Mouse (Mus musculus): ENCODE data around the gene Urah. TPM values are rescaled to one million over a fixed set of nuclear protein-coding genes. Genes with fewer than 3 reads are reported as not detected.

Gene Urah
- polyA plus RNA-seq (2014; fragmentation: Illumina TruSeq; extraction: RNeasy Lipid Tissue Mini Kit (QIAGEN cat#74804); ENCODE audit: low read depth, low replicate concordance): not detected

DNA sequence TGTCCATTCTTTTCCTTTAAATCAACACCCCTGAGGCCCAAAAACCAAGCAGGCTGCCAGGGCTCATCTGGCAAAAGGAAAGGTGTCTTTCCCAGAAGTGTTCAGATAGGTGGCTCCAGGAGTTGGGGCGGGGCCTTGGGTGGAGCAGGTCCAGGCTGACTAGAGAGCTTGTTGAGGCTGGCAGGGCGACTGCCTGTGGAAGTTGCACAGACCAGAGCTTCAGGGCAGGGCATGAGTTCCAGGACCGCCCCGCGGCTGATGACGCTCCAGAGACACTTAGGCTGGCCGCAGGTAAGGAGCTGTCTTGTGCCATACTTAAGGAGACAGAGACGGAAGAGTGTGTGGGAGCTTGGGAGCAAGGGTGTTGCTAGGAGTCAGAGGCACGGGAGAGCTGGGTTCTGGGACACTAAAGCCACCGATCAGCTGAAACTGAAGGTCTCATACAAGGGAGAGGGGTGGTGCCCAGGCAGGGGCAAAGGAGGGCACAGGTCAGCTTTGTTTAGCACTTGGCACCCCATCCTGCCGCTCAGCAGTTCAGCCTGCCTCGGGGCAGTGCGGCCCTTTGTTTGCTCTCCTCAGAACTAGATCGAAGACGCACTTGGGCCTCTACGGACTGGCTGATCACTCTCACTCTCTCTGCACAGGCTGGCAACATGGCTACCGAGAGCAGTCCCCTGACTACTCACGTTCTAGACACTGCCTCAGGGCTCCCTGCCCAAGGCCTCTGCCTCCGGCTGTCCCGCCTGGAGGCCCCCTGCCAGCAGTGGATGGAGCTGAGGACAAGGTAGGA, at the start of gene Urah:
Gene Urah, plus strand, starts transcription at position 51 of the 790 bp plus-strand sequence.

DNA sequence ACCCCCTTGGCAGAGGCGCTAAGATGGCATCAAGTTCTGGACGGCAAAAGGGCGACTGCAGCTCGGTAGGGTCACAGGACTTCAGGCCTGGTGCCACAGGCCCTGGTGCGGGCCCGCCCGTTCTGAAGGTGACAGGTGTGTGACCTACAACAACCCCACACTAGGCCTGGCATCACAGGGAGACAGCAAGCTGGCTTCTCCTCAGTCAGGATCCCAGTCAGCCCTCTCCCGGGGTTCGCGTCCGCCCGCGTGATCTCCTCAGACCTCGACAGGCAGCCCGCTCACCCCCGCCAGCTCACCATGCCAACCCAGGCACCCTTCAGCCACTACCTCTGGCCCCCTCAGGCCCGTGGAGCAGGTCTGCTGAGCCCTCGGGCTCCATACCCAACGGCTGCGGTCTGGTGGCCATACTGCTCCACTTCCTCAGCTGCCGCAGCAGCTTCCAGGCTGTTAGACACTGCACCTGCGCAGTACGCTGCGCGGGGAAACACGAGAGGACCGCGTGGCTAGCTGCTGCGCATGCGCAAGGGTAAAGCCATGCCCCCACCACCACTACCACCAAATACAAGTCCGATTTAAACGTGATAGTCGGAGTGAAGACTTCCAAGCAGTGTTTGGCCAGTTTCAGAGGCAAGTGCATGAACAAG, 47.3 kb upstream of the Urah start, which contains the start of gene Syce1:
Gene Syce1, minus strand, starts transcription at position 447 of the 647 bp plus-strand sequence.

DNA sequence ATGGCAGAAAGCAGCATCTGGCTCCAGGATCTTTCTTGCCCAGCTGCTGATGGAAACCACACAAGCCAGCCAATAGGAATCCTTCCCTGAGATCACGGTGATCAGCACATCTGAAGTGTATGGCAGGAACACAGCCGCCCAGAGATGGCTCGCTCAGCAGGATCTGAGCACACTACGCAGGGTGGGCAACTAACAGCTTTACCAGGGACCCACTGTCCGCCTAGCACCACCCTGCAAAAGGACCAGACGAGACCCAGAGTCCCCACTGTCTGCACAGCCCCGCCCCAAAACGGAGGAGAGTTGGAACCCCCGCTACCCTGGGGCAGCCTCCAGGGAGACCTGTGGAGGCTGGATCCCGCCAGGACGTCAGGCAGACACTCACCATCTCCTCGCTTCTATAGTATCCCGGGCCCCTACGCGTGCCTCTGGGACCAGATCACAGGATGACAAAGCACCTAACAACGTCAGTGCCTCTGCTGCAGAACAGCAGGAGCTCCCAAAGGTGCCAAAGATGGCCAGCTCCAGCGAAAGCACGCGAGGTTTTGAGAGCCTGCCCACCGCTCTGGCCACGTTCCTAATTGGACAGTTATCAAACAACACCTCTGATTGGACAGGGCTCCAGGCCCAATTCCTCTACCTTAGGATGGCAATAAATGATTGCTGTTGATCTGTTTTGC, 13.0 kb upstream of the Urah start, which contains the start of gene Zfp941:
Gene Zfp941, minus strand, starts transcription at position 526 of the 677 bp plus-strand sequence.

DNA sequence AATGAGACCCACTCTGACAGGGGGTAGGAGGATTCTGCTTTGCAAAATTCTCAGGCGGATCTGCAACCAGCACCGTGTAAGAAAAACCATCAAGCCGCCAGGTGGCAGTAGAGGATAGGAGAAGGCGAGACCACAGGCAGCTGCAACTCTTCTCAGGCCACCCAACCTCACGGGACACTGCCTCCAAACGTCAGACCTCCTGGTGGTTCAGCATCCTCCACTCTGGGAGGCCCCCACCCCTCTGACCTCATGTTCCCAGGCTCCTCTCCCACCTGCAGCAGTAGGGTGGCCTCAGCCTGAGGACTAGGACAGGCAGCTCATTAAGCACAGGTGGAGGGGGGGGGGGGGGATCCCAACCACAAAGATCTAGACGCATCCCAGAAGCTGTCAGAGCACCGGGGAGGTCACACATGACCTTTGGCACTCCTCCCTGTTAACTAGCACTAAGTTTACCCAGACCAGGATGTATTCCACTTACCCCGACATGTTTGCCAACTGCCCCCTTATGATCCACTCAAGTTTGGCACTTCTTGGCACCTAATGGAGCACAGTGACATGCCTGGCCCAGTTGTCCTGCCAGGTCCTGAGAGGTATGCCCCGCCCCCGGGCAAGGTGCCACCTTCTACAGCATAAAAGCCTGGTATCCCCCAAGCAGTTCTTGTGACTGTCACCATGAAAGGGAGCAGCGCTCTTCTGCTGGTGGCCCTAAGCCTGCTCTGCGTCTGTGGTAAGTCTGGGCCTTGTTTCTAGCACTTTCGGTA, 10.3 kb downstream of the Urah start, which contains the start of gene Scgb1c1:
Gene Scgb1c1, plus strand, starts transcription at position 643 of the 761 bp plus-strand sequence.

DNA sequence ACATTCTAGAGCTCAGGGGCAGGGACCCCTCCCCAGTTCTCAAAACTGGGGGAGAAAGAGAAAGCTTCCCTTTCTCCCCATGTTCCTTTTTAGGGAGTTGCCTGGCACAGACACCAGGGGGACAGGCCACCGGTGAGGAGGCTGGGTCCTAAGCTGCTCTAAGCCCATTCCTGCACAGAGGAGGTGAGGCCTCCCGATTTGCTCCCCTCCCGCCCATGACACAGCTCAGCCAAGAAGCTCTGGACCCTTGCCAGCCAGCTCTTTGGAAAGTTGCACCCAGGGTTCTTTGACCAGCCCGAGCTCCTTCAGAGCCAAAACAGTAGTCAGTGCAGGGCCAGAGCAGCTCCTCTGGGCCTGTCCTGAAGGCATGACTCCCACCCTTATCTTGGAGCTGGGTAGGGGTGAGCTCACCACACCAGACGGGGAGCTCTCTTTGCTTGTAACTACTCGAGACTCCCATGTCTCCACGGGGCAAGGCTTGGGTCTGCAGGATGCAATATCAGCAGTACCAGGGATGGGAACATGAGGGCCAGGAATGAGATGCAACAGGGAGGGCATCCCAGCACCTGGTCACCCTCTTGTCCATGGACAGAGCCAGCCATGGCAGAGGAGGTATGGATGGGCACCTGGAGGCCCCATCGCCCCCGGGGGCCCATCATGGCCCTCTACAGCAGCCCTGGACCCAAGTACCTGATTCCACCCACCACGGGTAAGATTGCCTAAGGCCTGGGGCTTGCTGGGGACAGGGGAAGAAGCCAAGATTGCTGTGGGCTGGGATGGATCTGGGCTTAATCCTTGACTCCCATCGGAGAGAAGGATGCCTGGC, 13.2 kb downstream of the Urah start, which contains the start of gene Odf3:
Gene Odf3, plus strand, starts transcription at position 51 of the 826 bp plus-strand sequence.

DNA sequence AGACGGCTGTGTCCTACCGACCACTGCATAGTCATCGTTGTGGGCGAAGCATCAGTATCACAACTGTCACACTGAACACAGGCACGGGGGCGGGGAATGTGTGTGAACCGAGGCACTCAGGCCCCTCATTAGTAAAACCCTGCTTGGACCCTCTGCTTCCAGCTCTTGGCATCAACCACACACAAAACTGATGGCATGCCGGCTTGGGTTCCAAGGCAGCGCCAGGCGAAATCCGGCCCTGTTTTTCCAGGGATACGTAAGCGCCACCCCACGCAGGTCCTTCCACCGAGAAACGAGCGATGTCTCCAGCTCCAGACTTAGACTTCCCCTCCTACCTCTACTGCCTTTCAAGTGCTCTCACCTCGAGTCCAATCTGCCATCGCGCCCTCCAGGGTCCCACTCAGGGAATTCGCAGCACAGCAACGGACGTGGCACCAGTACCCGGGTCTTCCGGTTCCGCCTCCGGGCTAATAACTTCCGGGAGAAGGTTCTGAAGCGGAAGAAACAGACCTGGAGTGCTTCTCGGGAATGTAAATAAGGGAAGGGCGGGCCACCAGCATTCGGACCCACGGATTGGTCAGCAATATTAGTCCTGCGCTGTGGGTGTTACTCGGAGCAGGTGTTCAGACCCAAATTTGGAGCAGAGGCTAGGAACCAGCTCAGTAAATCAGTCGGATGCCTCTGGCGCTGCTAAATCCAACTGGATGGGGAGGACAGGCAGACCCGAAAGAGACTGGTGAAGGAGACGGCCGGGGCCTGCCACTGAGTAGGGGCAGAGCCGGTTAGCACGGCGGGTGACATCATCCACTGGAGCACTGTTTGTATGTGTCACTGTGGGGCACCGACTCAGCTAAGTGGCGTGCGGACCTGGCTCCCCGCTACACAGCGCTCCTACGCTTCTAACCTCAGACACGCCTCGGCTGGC, 21.3 kb downstream of the Urah start, which contains the start of gene Gm45785:
Gene Gm45785, minus strand, starts transcription at position 472 of the 925 bp plus-strand sequence.

DNA sequence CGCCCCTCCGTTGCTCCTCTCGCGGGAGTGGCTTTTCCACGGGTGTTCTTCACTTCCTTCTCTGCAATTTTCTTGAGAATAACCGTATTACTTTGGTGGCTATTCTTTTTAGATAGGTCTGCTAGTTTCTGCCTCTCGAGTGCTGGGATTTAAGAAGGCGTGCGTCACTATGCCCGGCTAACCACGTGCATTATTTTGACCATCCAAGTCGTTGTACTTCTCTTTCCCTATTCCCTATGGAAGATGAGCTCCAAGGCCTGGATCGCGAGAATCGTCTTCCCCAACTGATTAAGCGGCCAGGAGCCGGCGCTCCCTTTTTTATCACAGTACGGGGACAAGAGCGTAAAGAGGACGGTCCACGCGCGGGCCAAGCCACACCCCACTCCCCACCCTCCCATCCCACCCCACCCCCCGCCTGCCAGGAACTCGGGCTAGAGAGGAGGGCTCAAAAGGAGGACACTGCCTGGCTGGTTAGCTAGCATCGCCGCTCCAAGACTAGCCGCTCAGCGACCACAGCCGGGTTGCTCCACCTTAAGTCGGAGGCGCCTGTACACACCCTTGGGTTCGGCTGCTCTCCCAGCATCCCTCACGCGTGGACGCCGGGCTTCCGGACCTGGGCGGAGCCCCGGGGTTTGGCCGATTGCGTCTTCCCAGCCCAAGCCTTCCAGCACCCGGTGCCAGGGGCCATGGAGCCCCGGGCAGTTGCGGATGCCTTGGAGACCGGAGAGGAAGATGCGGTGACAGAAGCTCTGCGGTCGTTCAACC, 22.1 kb downstream of the Urah start, which contains the start of gene Ric8a:
Gene Ric8a, plus strand, starts transcription at position 173 of the 765 bp plus-strand sequence.

DNA sequence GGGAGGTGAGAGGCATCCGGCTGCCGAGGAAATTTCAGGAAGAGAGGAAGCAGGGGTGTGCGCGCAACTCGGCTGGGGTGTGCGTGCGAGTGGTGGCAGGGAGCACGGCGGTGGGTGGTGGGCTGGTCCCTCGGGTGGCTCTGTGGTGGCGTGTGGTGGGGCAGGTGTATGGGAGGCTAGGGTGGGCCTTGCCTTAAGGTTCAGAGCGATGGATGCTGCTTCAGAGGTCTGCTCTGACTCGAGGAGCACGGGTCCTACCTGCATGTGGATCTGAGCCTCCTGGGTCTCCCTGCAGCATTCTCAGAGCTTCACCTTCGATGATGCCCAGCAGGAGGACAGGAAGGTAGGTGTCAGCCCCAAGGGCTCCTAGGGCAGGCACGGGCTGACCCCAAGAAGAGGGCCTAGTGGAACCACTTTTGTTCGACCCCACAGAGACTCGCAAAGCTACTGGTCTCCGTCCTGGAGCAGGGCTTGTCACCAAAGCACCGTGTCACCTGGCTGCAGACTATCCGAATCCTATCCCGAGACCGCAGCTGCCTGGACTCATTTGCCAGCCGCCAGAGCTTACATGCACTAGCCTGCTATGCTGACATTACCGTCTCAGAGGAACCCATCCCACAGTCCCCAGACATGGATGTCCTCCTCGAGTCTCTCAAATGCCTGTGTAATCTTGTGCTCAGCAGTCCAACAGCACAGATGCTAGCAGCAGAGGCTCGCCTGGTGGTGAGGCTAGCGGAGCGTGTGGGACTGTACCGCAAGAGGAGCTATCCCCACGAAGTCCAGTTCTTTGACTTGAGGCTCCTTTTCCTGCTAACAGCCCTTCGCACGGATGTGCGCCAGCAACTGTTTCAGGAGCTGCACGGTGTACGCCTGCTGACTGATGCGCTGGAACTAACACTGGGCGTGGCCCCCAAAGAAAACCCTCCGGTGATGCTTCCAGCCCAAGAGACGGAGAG, 23.0 kb downstream of the Urah start, which contains the start of gene Bet1l:
Gene Bet1l, minus strand, starts transcription at position 28 of the 956 bp plus-strand sequence.

DNA sequence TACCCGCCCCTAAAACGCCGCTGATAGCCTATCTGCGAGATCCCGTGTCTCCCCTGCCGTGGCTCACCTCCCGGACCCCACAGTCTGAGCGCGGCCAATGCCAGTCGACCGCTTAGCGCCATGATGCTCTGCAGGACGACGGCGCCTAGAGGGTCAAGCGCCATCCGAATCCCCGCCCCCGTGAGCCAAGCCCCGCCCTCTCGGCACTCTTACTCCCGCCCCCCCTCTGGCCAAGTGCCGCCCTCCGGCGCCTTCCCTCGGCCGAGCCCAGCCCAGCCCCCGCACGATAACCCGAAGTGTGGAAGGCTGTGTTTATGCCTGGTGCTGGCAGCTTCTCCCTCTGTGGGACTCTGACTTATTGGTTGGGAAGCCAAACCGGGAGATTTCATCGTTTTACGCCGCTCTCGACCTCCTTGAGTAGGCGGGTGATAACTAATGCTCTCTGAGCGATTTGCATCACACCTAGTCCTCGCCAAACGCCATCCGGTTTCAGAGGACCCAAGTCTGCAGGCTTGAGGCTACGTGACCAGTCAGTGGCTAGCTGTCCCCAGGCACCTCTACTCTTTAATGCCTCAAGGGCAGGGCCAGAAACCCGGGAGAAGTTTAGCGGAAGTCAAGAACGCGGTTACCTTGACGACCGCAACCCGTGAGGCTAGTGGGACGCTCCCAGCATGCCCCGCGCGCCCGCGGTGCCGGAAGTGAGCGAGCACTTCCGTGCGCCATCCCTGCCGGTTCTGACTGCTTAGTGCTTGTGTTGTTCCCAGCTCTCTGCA, 47.1 kb downstream of the Urah start, which contains the start of the genes Psmd13 and Sirt3:
Gene Psmd13, plus strand, starts transcription at position 273 of the 773 bp plus-strand sequence.
Gene Sirt3, minus strand, starts transcription at position 614 of the 773 bp plus-strand sequence.

Other genes with a start within 250 kb of the Urah start
- not detected for gene Olfr46, start 233.7 kb upstream of the Urah start, polyA plus RNA-seq (2014; fragmentation: Illumina TruSeq; extraction: RNeasy Lipid Tissue Mini Kit (QIAGEN cat#74804); ENCODE audit: low read depth, low replicate concordance)
- gene Olfr61, start 206.0 kb upstream of the Urah start, polyA plus RNA-seq (2014; fragmentation: Illumina TruSeq; extraction: RNeasy Lipid Tissue Mini Kit (QIAGEN cat#74804); ENCODE audit: low read depth, low replicate concordance): not detected
- not detected for gene Olfr53, start 188.6 kb upstream of the Urah start, polyA plus RNA-seq (2014; fragmentation: Illumina TruSeq; extraction: RNeasy Lipid Tissue Mini Kit (QIAGEN cat#74804); ENCODE audit: low read depth, low replicate concordance)
- not detected for gene Olfr539, start 175.1 kb upstream of the Urah start, polyA plus RNA-seq (2014; fragmentation: Illumina TruSeq; extraction: RNeasy Lipid Tissue Mini Kit (QIAGEN cat#74804); ENCODE audit: low read depth, low replicate concordance)
- gene Olfr45, start 153.1 kb upstream of the Urah start, polyA plus RNA-seq (2014; fragmentation: Illumina TruSeq; extraction: RNeasy Lipid Tissue Mini Kit (QIAGEN cat#74804); ENCODE audit: low read depth, low replicate concordance): not detected
- gene Olfr541, start 137.8 kb upstream of the Urah start, polyA plus RNA-seq (2014; fragmentation: Illumina TruSeq; extraction: RNeasy Lipid Tissue Mini Kit (QIAGEN cat#74804); ENCODE audit: low read depth, low replicate concordance): not detected
- gene Cyp2e1, start 71.3 kb upstream of the Urah start, polyA plus RNA-seq (2014; fragmentation: Illumina TruSeq; extraction: RNeasy Lipid Tissue Mini Kit (QIAGEN cat#74804); ENCODE audit: low read depth, low replicate concordance): 641 TPM
- not detected for gene Syce1, start 47.2 kb upstream of the Urah start, polyA plus RNA-seq (2014; fragmentation: Illumina TruSeq; extraction: RNeasy Lipid Tissue Mini Kit (QIAGEN cat#74804); ENCODE audit: low read depth, low replicate concordance)
- gene Zfp941, start 12.8 kb upstream of the Urah start, polyA plus RNA-seq (2014; fragmentation: Illumina TruSeq; extraction: RNeasy Lipid Tissue Mini Kit (QIAGEN cat#74804); ENCODE audit: low read depth, low replicate concordance): 2.6 TPM
- not detected for gene Scgb1c1, start 10.5 kb downstream of the Urah start, polyA plus RNA-seq (2014; fragmentation: Illumina TruSeq; extraction: RNeasy Lipid Tissue Mini Kit (QIAGEN cat#74804); ENCODE audit: low read depth, low replicate concordance)
- not detected for gene Odf3, start 12.8 kb downstream of the Urah start, polyA plus RNA-seq (2014; fragmentation: Illumina TruSeq; extraction: RNeasy Lipid Tissue Mini Kit (QIAGEN cat#74804); ENCODE audit: low read depth, low replicate concordance)
- not detected for gene Gm45785, start 21.3 kb downstream of the Urah start, polyA plus RNA-seq (2014; fragmentation: Illumina TruSeq; extraction: RNeasy Lipid Tissue Mini Kit (QIAGEN cat#74804); ENCODE audit: low read depth, low replicate concordance)
- 6.5 TPM for gene Ric8a, start 21.9 kb downstream of the Urah start, polyA plus RNA-seq (2014; fragmentation: Illumina TruSeq; extraction: RNeasy Lipid Tissue Mini Kit (QIAGEN cat#74804); ENCODE audit: low read depth, low replicate concordance)
- gene Bet1l, start 22.6 kb downstream of the Urah start, polyA plus RNA-seq (2014; fragmentation: Illumina TruSeq; extraction: RNeasy Lipid Tissue Mini Kit (QIAGEN cat#74804); ENCODE audit: low read depth, low replicate concordance): 2.8 TPM
- 154 TPM for gene Psmd13, start 47.0 kb downstream of the Urah start, polyA plus RNA-seq (2014; fragmentation: Illumina TruSeq; extraction: RNeasy Lipid Tissue Mini Kit (QIAGEN cat#74804); ENCODE audit: low read depth, low replicate concordance)
- gene Sirt3, start 47.3 kb downstream of the Urah start, polyA plus RNA-seq (2014; fragmentation: Illumina TruSeq; extraction: RNeasy Lipid Tissue Mini Kit (QIAGEN cat#74804); ENCODE audit: low read depth, low replicate concordance): 2.4 TPM
- gene Cox8b, start 65.4 kb downstream of the Urah start, polyA plus RNA-seq (2014; fragmentation: Illumina TruSeq; extraction: RNeasy Lipid Tissue Mini Kit (QIAGEN cat#74804); ENCODE audit: low read depth, low replicate concordance): 4.0 TPM
- gene Nlrp6, start 85.9 kb downstream of the Urah start, polyA plus RNA-seq (2014; fragmentation: Illumina TruSeq; extraction: RNeasy Lipid Tissue Mini Kit (QIAGEN cat#74804); ENCODE audit: low read depth, low replicate concordance): 0.35 TPM
- 2.7 TPM for gene Pgghg, start 106.4 kb downstream of the Urah start, polyA plus RNA-seq (2014; fragmentation: Illumina TruSeq; extraction: RNeasy Lipid Tissue Mini Kit (QIAGEN cat#74804); ENCODE audit: low read depth, low replicate concordance)
- not detected for gene Ifitm5, start 115.3 kb downstream of the Urah start, polyA plus RNA-seq (2014; fragmentation: Illumina TruSeq; extraction: RNeasy Lipid Tissue Mini Kit (QIAGEN cat#74804); ENCODE audit: low read depth, low replicate concordance)
- not detected for gene Gm45717, start 120.9 kb downstream of the Urah start, polyA plus RNA-seq (2014; fragmentation: Illumina TruSeq; extraction: RNeasy Lipid Tissue Mini Kit (QIAGEN cat#74804); ENCODE audit: low read depth, low replicate concordance)
- 160 TPM for gene Ifitm2, start 121.0 kb downstream of the Urah start, polyA plus RNA-seq (2014; fragmentation: Illumina TruSeq; extraction: RNeasy Lipid Tissue Mini Kit (QIAGEN cat#74804); ENCODE audit: low read depth, low replicate concordance)
- 1.6 TPM for gene Ifitm1, start 132.2 kb downstream of the Urah start, polyA plus RNA-seq (2014; fragmentation: Illumina TruSeq; extraction: RNeasy Lipid Tissue Mini Kit (QIAGEN cat#74804); ENCODE audit: low read depth, low replicate concordance)
- 14.5 TPM for gene Ifitm3, start 175.8 kb downstream of the Urah start, polyA plus RNA-seq (2014; fragmentation: Illumina TruSeq; extraction: RNeasy Lipid Tissue Mini Kit (QIAGEN cat#74804); ENCODE audit: low read depth, low replicate concordance)
- gene Ifitm6, start 182.9 kb downstream of the Urah start, polyA plus RNA-seq (2014; fragmentation: Illumina TruSeq; extraction: RNeasy Lipid Tissue Mini Kit (QIAGEN cat#74804); ENCODE audit: low read depth, low replicate concordance): not detected
- not detected for gene Gm17387, start 194.1 kb downstream of the Urah start, polyA plus RNA-seq (2014; fragmentation: Illumina TruSeq; extraction: RNeasy Lipid Tissue Mini Kit (QIAGEN cat#74804); ENCODE audit: low read depth, low replicate concordance)
- gene B4galnt4, start 226.1 kb downstream of the Urah start, polyA plus RNA-seq (2014; fragmentation: Illumina TruSeq; extraction: RNeasy Lipid Tissue Mini Kit (QIAGEN cat#74804); ENCODE audit: low read depth, low replicate concordance): not detected
- not detected for gene Pkp3, start 243.2 kb downstream of the Urah start, polyA plus RNA-seq (2014; fragmentation: Illumina TruSeq; extraction: RNeasy Lipid Tissue Mini Kit (QIAGEN cat#74804); ENCODE audit: low read depth, low replicate concordance)